Mouse (Mus musculus): ENCODE measurements around the gene Adgra1. TPM values are rescaled to one million over a fixed set of nuclear protein-coding genes. Genes with fewer than 3 reads are reported as not detected.

Adgra1 gene
- total RNA-seq, 1 experiment, result 0.45 TPM

GRCm38 (mm10) chr7:139843140-139843539 lies 9.2 kb downstream of the Adgra1 start:
- Histone ChIP-seq H3K9ac (ENCODE audit: insufficient read depth, low read depth, low read length, poor library complexity, severe bottlenecking) (no peak overlapping the region), H3K36me3 (ENCODE audit: control insufficient read depth, insufficient read depth, low read length, poor library complexity, severe bottlenecking) (no peaks in the 10 kb centered on the region), H3K4me1 (ENCODE audit: control insufficient read depth in 2 of 2, insufficient read depth in 2 of 2, low read length in 2 of 2, poor library complexity in 1 of 2) (no peaks in the 10 kb centered on the region), H3K9me3 (ENCODE audit: control insufficient read depth, insufficient read depth, low read depth, low read length) (no peaks in the 10 kb centered on the region), H3K4me3 (ENCODE audit: insufficient read depth in 1 of 2, low read depth in 1 of 2, low read length in 2 of 2, poor library complexity in 1 of 2, severe bottlenecking in 1 of 2) (no peak overlapping the region), H3K27ac (ENCODE audit: insufficient read depth, low read depth, low read length, poor library complexity, severe bottlenecking) (no peak overlapping the region)
- in situ Hi-C loops (cut with MboI; ENCODE audit: low sequenced_read_pairs in 2 of 2, unreplicated experiment in 2 of 2), result no loop called here
- no peak for TF ChIP-seq MAFK (IDR thresholded peaks at IDR 0.05; ENCODE audit: insufficient read depth, low read depth, low read length)
- no peak for TF ChIP-seq ZNF384 (IDR thresholded peaks at IDR 0.05; ENCODE audit: low read depth, low read length)
- TF ChIP-seq CHD2 (IDR thresholded peaks at IDR 0.05; ENCODE audit: low read depth, low read length), result no peak
- TF ChIP-seq ZC3H11A (IDR thresholded peaks at IDR 0.05; ENCODE audit: borderline replicate concordance, low read depth, low read length), result no peak
- no peak for TF ChIP-seq HCFC1 (IDR thresholded peaks at IDR 0.05; ENCODE audit: borderline replicate concordance, insufficient read depth, low read length)
- DNase-seq (ENCODE audit: low read depth, low spot score), result no peak

- H3K9ac ChIP-seq (ENCODE audit: insufficient read depth, low read depth, low read length, poor library complexity, severe bottlenecking), result no peak overlapping the region
- H3K4me3 ChIP-seq (ENCODE audit: insufficient read depth in 1 of 2, low read depth in 1 of 2, low read length in 2 of 2, poor library complexity in 1 of 2, severe bottlenecking in 1 of 2), result no peak overlapping the region
- H3K27ac ChIP-seq (ENCODE audit: insufficient read depth, low read depth, low read length, poor library complexity, severe bottlenecking), result no peak overlapping the region
- no peak for DNase-seq (ENCODE audit: low read depth, low spot score)
- TF ChIP-seq ZNF384 (IDR thresholded peaks at IDR 0.05; ENCODE audit: low read depth, low read length), result no peak
- no peak for TF ChIP-seq CHD2 (IDR thresholded peaks at IDR 0.05; ENCODE audit: low read depth, low read length)
- no peak for TF ChIP-seq HCFC1 (IDR thresholded peaks at IDR 0.05; ENCODE audit: borderline replicate concordance, insufficient read depth, low read length)
- no peak for TF ChIP-seq ZC3H11A (IDR thresholded peaks at IDR 0.05; ENCODE audit: borderline replicate concordance, low read depth, low read length)
- TF ChIP-seq MAFK (IDR thresholded peaks at IDR 0.05; ENCODE audit: insufficient read depth, low read depth, low read length), result no peak
- H3K4me1 ChIP-seq (ENCODE audit: control insufficient read depth in 2 of 2, insufficient read depth in 2 of 2, low read length in 2 of 2, poor library complexity in 1 of 2), result no peaks in the 10 kb centered on the region
- H3K9me3 ChIP-seq (ENCODE audit: control insufficient read depth, insufficient read depth, low read depth, low read length), result no peaks in the 10 kb centered on the region
- H3K36me3 ChIP-seq (ENCODE audit: control insufficient read depth, insufficient read depth, low read length, poor library complexity, severe bottlenecking), result no peaks in the 10 kb centered on the region
- in situ Hi-C loops (cut with MboI; ENCODE audit: low sequenced_read_pairs in 2 of 2, unreplicated experiment in 2 of 2), result no loop called here
Observed at GRCm38 (mm10) chr7:139843776-139844175, 9.8 kb downstream of the Adgra1 start.

- Histone ChIP-seq H3K9me3 (ENCODE audit: control insufficient read depth, insufficient read depth, low read depth, low read length) (no peaks in the 10 kb centered on the region), H3K9ac (ENCODE audit: insufficient read depth, low read depth, low read length, poor library complexity, severe bottlenecking) (no peak overlapping the region), H3K4me1 (ENCODE audit: control insufficient read depth in 2 of 2, insufficient read depth in 2 of 2, low read length in 2 of 2, poor library complexity in 1 of 2) (no peaks in the 10 kb centered on the region), H3K36me3 (ENCODE audit: control insufficient read depth, insufficient read depth, low read length, poor library complexity, severe bottlenecking) (no peaks in the 10 kb centered on the region), H3K4me3 (ENCODE audit: insufficient read depth in 1 of 2, low read depth in 1 of 2, low read length in 2 of 2, poor library complexity in 1 of 2, severe bottlenecking in 1 of 2) (no peak overlapping the region), H3K27ac (ENCODE audit: insufficient read depth, low read depth, low read length, poor library complexity, severe bottlenecking) (no peak overlapping the region)
- TF ChIP-seq HCFC1 (IDR thresholded peaks at IDR 0.05; ENCODE audit: borderline replicate concordance, insufficient read depth, low read length) (no peak), MAFK (IDR thresholded peaks at IDR 0.05; ENCODE audit: insufficient read depth, low read depth, low read length) (no peak), ZC3H11A (IDR thresholded peaks at IDR 0.05; ENCODE audit: borderline replicate concordance, low read depth, low read length) (no peak), ZNF384 (IDR thresholded peaks at IDR 0.05; ENCODE audit: low read depth, low read length) (no peak), CHD2 (IDR thresholded peaks at IDR 0.05; ENCODE audit: low read depth, low read length) (no peak)
- in situ Hi-C loops (cut with MboI; ENCODE audit: low sequenced_read_pairs in 2 of 2, unreplicated experiment in 2 of 2), result no loop called here
- DNase-seq (ENCODE audit: low read depth, low spot score), result no peak
Observed at GRCm38 (mm10) chr7:139845101-139845500, 11.1 kb downstream of the Adgra1 start.

GRCm38 (mm10) chr7:139850152-139850551 lies 16.2 kb downstream of the Adgra1 start:
- no peak for DNase-seq (ENCODE audit: low read depth, low spot score)
- H3K9ac ChIP-seq (ENCODE audit: insufficient read depth, low read depth, low read length, poor library complexity, severe bottlenecking), result no peak overlapping the region
- H3K9me3 ChIP-seq (ENCODE audit: control insufficient read depth, insufficient read depth, low read depth, low read length), result no peaks in the 10 kb centered on the region
- TF ChIP-seq HCFC1 (IDR thresholded peaks at IDR 0.05; ENCODE audit: borderline replicate concordance, insufficient read depth, low read length), result no peak
- no peak for TF ChIP-seq ZC3H11A (IDR thresholded peaks at IDR 0.05; ENCODE audit: borderline replicate concordance, low read depth, low read length)
- no peak for TF ChIP-seq CHD2 (IDR thresholded peaks at IDR 0.05; ENCODE audit: low read depth, low read length)
- no peak for TF ChIP-seq ZNF384 (IDR thresholded peaks at IDR 0.05; ENCODE audit: low read depth, low read length)
- H3K4me3 ChIP-seq (ENCODE audit: insufficient read depth in 1 of 2, low read depth in 1 of 2, low read length in 2 of 2, poor library complexity in 1 of 2, severe bottlenecking in 1 of 2), result no peak overlapping the region
- H3K36me3 ChIP-seq (ENCODE audit: control insufficient read depth, insufficient read depth, low read length, poor library complexity, severe bottlenecking), result no peaks in the 10 kb centered on the region
- in situ Hi-C loops (cut with MboI; ENCODE audit: low sequenced_read_pairs in 2 of 2, unreplicated experiment in 2 of 2), result loop anchor here in 1 of 2 experiments (10.0 kb wide), 1 partner anchor 145 kb away; no protein-coding TSS in a partner anchor
- H3K4me1 ChIP-seq (ENCODE audit: control insufficient read depth in 2 of 2, insufficient read depth in 2 of 2, low read length in 2 of 2, poor library complexity in 1 of 2), result no peaks in the 10 kb centered on the region
- H3K27ac ChIP-seq (ENCODE audit: insufficient read depth, low read depth, low read length, poor library complexity, severe bottlenecking), result no peak overlapping the region

- Histone ChIP-seq H3K9me3 (ENCODE audit: control insufficient read depth, insufficient read depth, low read depth, low read length) (no peaks in the 10 kb centered on the region), H3K9ac (ENCODE audit: insufficient read depth, low read depth, low read length, poor library complexity, severe bottlenecking) (no peak overlapping the region), H3K36me3 (ENCODE audit: control insufficient read depth, insufficient read depth, low read length, poor library complexity, severe bottlenecking) (no peaks in the 10 kb centered on the region), H3K4me3 (ENCODE audit: insufficient read depth in 1 of 2, low read depth in 1 of 2, low read length in 2 of 2, poor library complexity in 1 of 2, severe bottlenecking in 1 of 2) (no peak overlapping the region), H3K4me1 (ENCODE audit: control insufficient read depth in 2 of 2, insufficient read depth in 2 of 2, low read length in 2 of 2, poor library complexity in 1 of 2) (no peaks in the 10 kb centered on the region), H3K27ac (ENCODE audit: insufficient read depth, low read depth, low read length, poor library complexity, severe bottlenecking) (no peak overlapping the region)
- DNase-seq (ENCODE audit: low read depth, low spot score), result no peak
- in situ Hi-C loops (cut with MboI; ENCODE audit: low sequenced_read_pairs in 2 of 2, unreplicated experiment in 2 of 2), result loop anchor here in 1 of 2 experiments (10.0 kb wide), 1 partner anchor 146 kb away; no protein-coding TSS in a partner anchor
- no peak for TF ChIP-seq CHD2 (IDR thresholded peaks at IDR 0.05; ENCODE audit: low read depth, low read length)
- no peak for TF ChIP-seq ZC3H11A (IDR thresholded peaks at IDR 0.05; ENCODE audit: borderline replicate concordance, low read depth, low read length)
- TF ChIP-seq MAFK (IDR thresholded peaks at IDR 0.05; ENCODE audit: insufficient read depth, low read depth, low read length), result no peak
- TF ChIP-seq ZNF384 (IDR thresholded peaks at IDR 0.05; ENCODE audit: low read depth, low read length), result no peak
- TF ChIP-seq HCFC1 (IDR thresholded peaks at IDR 0.05; ENCODE audit: borderline replicate concordance, insufficient read depth, low read length), result no peak
Observed at GRCm38 (mm10) chr7:139850677-139851076, 16.7 kb downstream of the Adgra1 start.

Measured in ES-E14 (cell line).